Mouse (Mus musculus): ENCODE measurements around the gene Eri3.
A peak's percentile ranks its signal among the peaks of the same experiment; 100 is the strongest.

The Eri3 gene

GRCm38 (mm10) chr4:117657646-117658045, 107.5 kb downstream of the Eri3 start:
- DNase-seq (ENCODE audit: low read depth, low spot score), result peak; percentile 48

- DNase-seq (ENCODE audit: low read depth, low spot score), result no peak
Measured at GRCm38 (mm10) chr4:117658582-117659444, 108.6 kb downstream of the Eri3 start.

- DNase-seq (ENCODE audit: low read depth, low spot score), result no peak
Measured at GRCm38 (mm10) chr4:117660001-117660400, 109.8 kb downstream of the Eri3 start.

- DNase-seq (ENCODE audit: low read depth, low spot score), result no peak
Measured at GRCm38 (mm10) chr4:117664411-117665137, 114.4 kb downstream of the Eri3 start.

GRCm38 (mm10) chr4:117665531-117665930, 115.4 kb downstream of the Eri3 start:
- DNase-seq (ENCODE audit: low read depth, low spot score), result no peak

- no peak for DNase-seq (ENCODE audit: low read depth, low spot score)
Measured at GRCm38 (mm10) chr4:117666054-117666453, 115.9 kb downstream of the Eri3 start.

GRCm38 (mm10) chr4:117669874-117670273, 119.7 kb downstream of the Eri3 start:
- no peak for DNase-seq (ENCODE audit: low read depth, low spot score)

GRCm38 (mm10) chr4:117672042-117672441, 121.9 kb downstream of the Eri3 start:
- no peak for DNase-seq (ENCODE audit: low read depth, low spot score)

- no peak for DNase-seq (ENCODE audit: low read depth, low spot score)
Measured at GRCm38 (mm10) chr4:117673901-117674300, 123.7 kb downstream of the Eri3 start.

- DNase-seq (ENCODE audit: low read depth, low spot score), result peak; percentile 24
Measured at GRCm38 (mm10) chr4:117676903-117677302, 126.7 kb downstream of the Eri3 start.

GRCm38 (mm10) chr4:117680963-117681362, 130.8 kb downstream of the Eri3 start:
- DNase-seq (ENCODE audit: low read depth, low spot score), result no peak

- DNase-seq (ENCODE audit: low read depth, low spot score), result peak; percentile 82
Measured at GRCm38 (mm10) chr4:117681931-117682461, 131.8 kb downstream of the Eri3 start, which contains the start of gene Dmap1. Dmap1 (minus strand) TSS chr4:117682273.

GRCm38 (mm10) chr4:117682463-117682862, 132.3 kb downstream of the Eri3 start:
- DNase-seq (ENCODE audit: low read depth, low spot score), result no peak

- no peak for DNase-seq (ENCODE audit: low read depth, low spot score)
Measured at GRCm38 (mm10) chr4:117683048-117683768, 133.0 kb downstream of the Eri3 start.

- DNase-seq (ENCODE audit: low read depth, low spot score), result no peak
Measured at GRCm38 (mm10) chr4:117686354-117686753, 136.2 kb downstream of the Eri3 start.

GRCm38 (mm10) chr4:117705361-117705760, 155.2 kb downstream of the Eri3 start:
- DNase-seq (ENCODE audit: low read depth, low spot score), result peak; percentile 22

- DNase-seq (ENCODE audit: low read depth, low spot score), result no peak
Measured at GRCm38 (mm10) chr4:117708780-117709550, 158.8 kb downstream of the Eri3 start.

GRCm38 (mm10) chr4:117712314-117712713, 162.1 kb downstream of the Eri3 start:
- no peak for DNase-seq (ENCODE audit: low read depth, low spot score)

- DNase-seq (ENCODE audit: low read depth, low spot score), result no peak
Measured at GRCm38 (mm10) chr4:117713303-117714098, 163.3 kb downstream of the Eri3 start.
